Comparison of ENCODE assay signal across 8 mouse cellular contexts in the genomic region with DNA sequence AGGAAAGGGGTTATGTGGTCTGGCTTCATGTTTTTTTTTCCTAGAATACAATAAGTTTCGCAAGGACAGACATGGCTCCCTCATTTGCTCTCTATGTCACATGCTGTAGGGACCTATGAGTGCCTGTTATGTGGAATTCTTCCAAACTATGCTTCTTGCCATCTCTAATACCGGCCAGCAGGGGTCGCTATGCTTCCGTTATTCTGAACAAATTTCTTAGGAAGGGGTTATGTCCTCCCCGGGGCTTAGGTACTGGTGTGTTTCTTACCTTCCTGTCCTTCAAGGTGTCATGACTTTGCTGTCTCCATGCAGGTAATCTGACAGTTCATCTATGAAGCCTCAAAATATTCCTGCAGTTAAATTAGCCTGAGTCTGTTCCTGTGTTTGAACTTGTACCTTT.
A peak's percentile ranks its signal among the peaks of the same experiment; 100 is the strongest.
DNase-seq lines count a peak whose midpoint lies in the region; ATAC-seq and TF ChIP-seq lines count a peak whose summit lies in the region.

No protein-coding gene starts in this region.

- no peak overlapping the region for H3K27ac ChIP-seq in kidney, adult 2 months (ENCODE audit: insufficient read depth, low read depth, low read length)

- H3K27me3 ChIP-seq in kidney, adult 2 months (replicated peaks; ENCODE audit: control insufficient read depth, insufficient read depth, low read length): no peaks in the 10 kb centered on the region

- no peak for TF ChIP-seq POLR2A in kidney, adult 2 months (IDR thresholded peaks at IDR 0.05; ENCODE audit: low read depth, low read length)

- ATAC-seq in CD4-positive, CD25-positive, alpha-beta regulatory T cell, adult 4 months: no peak

- no peak for TF ChIP-seq CTCF in kidney, adult 2 months (conservative IDR thresholded peaks at IDR 0.05; ENCODE audit: insufficient read depth, insufficient read length, low read depth, low read length)

- H3K36me3 ChIP-seq in kidney, adult 2 months (ENCODE audit: control insufficient read depth, insufficient read depth, low read length): no peaks in the 10 kb centered on the region

- WGBS in kidney, adult 2 months: 6% methylated on average over 5 of the region's 5 CpGs

- peak; percentile 3 for DNase-seq in kidney, adult 18-20 months
- DNase-seq in kidney, adult 2 months: no peak
- peak; percentile 35 for DNase-seq in 416B (ENCODE audit: low read depth)
- peak; percentile 68 for DNase-seq in ZHBTc4 (ENCODE audit: low read depth, low spot score)
- DNase-seq in embryo, embryonic 9.5 days (ENCODE audit: extremely low spot score): peak; percentile 19
- DNase-seq in heart, postnatal 10 days: no peak
- DNase-seq in thymus, postnatal 10 days (ENCODE audit: low spot score in 2 of 2): no peak

- intact Hi-C loops in heart, postnatal 10 days (cut with DNase I): no loop called here

- H3K4me1 ChIP-seq in kidney, adult 2 months (ENCODE audit: control insufficient read depth, insufficient read depth, low read length): no peaks in the 10 kb centered on the region

- no peak overlapping the region for H3K4me3 ChIP-seq in kidney, adult 2 months (ENCODE audit: insufficient read depth, low read depth, low read length)

Comparison
In these comparisons a context has a peak if more than half of its experiments do, and no peak if none do; other contexts are left out.
1. DNase-seq: peak in kidney, adult 18-20 months (single experiment), 416B (single experiment), ZHBTc4 (single experiment) and embryo, embryonic 9.5 days (single experiment); none in kidney, adult 2 months (single experiment), heart, postnatal 10 days (0 of 2) and thymus, postnatal 10 days (0 of 2).